Mouse (Mus musculus): ENCODE data around the gene Gab1. TPM values are rescaled to one million over a fixed set of nuclear protein-coding genes. Genes with fewer than 3 reads are reported as not detected.

The Gab1 gene
- 16.4 and 16.8 TPM in 2 replicates for polyA plus RNA-seq (2015; fragmentation: Nextera tagmentation; extraction: Ambion mirVana)

DNA sequence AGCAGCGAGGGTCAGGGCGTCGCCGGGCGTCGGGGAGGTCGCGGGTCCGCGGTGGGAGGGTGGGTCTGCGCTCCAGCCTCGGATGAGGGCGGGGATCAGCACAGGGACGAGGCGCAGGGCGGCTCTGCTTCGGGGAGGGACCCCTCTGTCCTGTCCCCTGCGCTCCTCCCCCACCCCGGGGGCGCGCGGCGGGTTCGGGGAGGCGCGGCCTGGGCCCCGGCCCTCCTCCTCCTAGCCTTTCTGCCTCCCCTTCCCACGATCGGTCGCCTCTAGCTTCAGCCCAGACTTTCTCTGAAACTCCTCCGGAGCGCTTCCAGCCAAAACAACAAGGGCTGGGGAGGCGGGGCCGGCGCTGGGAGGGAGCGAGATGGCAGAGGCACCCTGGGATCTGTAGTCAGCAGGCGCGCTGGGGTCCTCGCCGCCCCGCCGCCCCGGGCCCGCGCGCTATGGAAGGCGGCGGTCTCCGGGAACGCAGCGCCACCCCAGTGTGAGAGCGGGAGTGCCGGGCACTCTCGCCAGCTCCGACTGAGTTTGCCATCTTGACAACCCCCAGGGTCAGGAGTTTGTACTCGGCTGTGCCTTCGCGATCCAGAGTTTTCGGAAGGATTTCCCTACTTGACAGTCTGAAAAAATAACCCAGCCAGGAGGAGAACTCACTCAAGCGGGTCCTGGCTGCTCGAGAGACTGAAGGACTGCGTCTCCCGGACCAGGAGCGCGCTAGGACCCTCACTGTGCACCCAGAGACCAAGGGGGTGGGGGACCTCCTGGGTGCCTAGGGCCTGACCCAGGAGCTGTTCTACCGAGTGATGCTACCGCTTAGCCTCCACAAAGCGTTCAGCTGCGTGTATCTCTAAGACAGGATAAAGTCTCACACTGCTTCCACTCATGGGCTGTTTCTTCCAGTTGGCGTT lies at the start of gene Gab1:
Gab1 (minus strand) TSS at position 324 of the 911 bp plus-strand sequence.
- peak; percentile 95 for ATAC-seq (replicated peaks; ENCODE audit: low FRiP score)
- peak within 1 kb of the TSS; percentile 81 for H3K4me3 ChIP-seq (replicated peaks)
- WGBS: under 1% methylated on average over 69 of the region's 70 CpGs
- no peaks in the 10 kb centered on the region for H3K9me3 ChIP-seq (replicated peaks)
- no peaks in the 10 kb centered on the region for H3K36me3 ChIP-seq
- H3K27me3 ChIP-seq: no peaks in the 10 kb centered on the region
- peak within 1 kb of the TSS; percentile 100 for H3K27ac ChIP-seq
- peak within 1 kb of the TSS; percentile 83 for H3K4me2 ChIP-seq
- peaks cover 24% of the 10 kb centered on the region for H3K4me1 ChIP-seq
- peak within 1 kb of the TSS; percentile 76 for H3K9ac ChIP-seq

DNA sequence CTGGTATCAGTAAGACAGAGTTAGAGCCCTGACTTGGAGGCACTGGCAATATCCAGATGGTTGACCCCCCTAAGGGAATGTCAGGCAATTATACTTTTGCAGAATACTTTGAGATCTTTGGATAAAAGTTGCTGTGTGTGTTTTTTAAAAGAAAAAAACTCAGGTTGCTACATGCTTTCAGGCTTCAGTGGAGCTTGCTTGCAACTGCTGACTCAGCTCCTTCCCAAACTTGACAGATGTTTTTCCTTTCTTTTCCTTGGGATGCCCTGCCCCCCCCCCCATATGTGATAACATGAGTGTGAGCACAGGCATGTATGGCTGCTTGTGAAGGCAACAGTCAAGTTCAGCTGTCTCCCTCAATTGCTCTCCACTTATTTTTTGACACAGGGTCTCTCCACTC lies 48.5 kb upstream of the Gab1 start:
- H3K4me2 ChIP-seq: no peak overlapping the region
- H3K4me1 ChIP-seq: peaks cover 4% of the 10 kb centered on the region; the same call in 1 of the 2 replicates
- H3K4me3 ChIP-seq (replicated peaks): no peak overlapping the region
- no peaks in the 10 kb centered on the region for H3K36me3 ChIP-seq
- no peaks in the 10 kb centered on the region for H3K9me3 ChIP-seq (replicated peaks)
- no peak overlapping the region for H3K27ac ChIP-seq
- H3K9ac ChIP-seq: no peak overlapping the region
- no peaks in the 10 kb centered on the region for H3K27me3 ChIP-seq
- ATAC-seq (replicated peaks; ENCODE audit: low FRiP score): no peak

DNA sequence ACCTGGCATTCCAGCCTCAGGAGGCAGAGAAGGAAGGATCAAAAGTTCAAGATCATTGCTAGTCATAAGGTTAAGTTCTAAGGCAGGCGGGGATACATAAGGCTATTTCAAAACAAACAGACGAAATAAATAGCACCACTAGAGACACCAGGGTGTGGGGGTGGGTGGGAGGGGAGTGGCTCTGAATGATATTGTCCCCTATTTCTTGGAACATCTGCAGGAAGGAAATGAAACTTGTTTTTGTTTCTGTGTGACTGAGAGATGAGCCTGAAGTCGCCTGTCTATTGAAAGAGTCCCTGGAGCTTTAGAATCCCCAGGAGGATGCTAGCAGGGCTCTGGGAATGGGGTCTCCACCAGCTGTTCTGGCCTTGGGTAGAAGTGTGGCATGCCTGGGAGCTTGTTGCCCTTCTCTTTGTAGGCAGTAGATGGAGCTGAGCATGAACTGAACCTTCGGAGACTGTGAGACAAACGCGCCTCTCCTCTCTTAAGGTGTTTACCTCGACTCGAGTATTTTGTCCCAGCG lies 43.5 kb upstream of the Gab1 start:
- WGBS: 70% methylated on average over 9 of the region's 9 CpGs
- no peak overlapping the region for H3K4me3 ChIP-seq (replicated peaks)
- H3K9ac ChIP-seq: no peak overlapping the region
- peak; percentile 29; the same call in 1 of the 2 replicates for ATAC-seq (replicated peaks; ENCODE audit: low FRiP score)
- H3K27ac ChIP-seq: no peak overlapping the region
- peaks cover 21% of the 10 kb centered on the region for H3K4me1 ChIP-seq
- H3K27me3 ChIP-seq: no peaks in the 10 kb centered on the region
- no peak overlapping the region for H3K4me2 ChIP-seq
- no peaks in the 10 kb centered on the region for H3K9me3 ChIP-seq (replicated peaks)
- no peaks in the 10 kb centered on the region for H3K36me3 ChIP-seq

DNA sequence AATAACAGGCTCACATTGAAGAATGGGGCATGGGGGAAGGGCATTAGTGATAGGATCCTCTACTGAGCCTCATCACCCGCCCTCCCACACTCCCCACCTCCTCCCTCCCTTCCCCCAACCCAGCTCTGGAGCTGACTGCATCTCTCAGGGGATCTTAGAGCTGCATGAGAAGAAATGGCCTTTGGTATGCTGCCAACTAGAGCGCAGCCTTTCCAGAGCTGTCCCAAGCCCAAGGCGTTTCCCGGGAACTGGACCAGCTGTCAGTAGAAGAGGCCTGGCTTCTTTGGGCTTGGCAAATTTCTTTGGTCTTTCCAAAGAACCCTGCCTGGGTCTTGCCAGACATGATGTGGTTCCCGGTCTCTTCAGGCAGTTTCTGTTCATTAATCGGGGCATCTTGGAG lies 42.3 kb upstream of the Gab1 start:
- 46% methylated on average over 6 of the region's 6 CpGs for WGBS
- no peaks in the 10 kb centered on the region for H3K36me3 ChIP-seq
- no peaks in the 10 kb centered on the region for H3K27me3 ChIP-seq
- H3K27ac ChIP-seq: peak overlapping the region; percentile 75
- peaks cover 21% of the 10 kb centered on the region for H3K4me1 ChIP-seq
- H3K4me3 ChIP-seq (replicated peaks): no peak overlapping the region
- ATAC-seq (replicated peaks; ENCODE audit: low FRiP score): peak; percentile 76
- H3K4me2 ChIP-seq: no peak overlapping the region
- no peak overlapping the region for H3K9ac ChIP-seq
- no peaks in the 10 kb centered on the region for H3K9me3 ChIP-seq (replicated peaks)

DNA sequence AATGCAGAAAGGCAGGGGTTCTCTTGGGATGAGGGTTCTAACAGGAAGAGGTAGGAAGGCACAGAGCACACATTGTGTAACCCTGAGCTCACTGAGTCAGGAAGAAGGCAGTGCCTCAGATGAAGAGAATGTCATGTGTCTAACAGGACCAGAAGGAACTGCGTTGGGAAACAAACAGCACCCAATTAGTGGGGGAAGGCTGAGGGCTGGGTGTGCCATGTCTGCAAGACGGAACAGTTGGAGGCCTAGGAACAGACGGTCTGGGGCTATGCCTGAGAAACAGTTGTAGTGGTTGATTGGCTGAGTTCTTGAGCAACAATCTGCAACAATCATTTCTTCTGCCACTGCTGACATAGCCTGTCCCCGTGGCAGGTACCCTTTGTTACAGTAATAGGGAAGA lies 38.8 kb upstream of the Gab1 start:
- 82% methylated on average over 4 of the region's 4 CpGs for WGBS
- peaks cover 20% of the 10 kb centered on the region for H3K4me1 ChIP-seq
- H3K9ac ChIP-seq: no peak overlapping the region
- H3K4me2 ChIP-seq: no peak overlapping the region
- H3K4me3 ChIP-seq (replicated peaks): no peak overlapping the region
- H3K27ac ChIP-seq: no peak overlapping the region
- H3K36me3 ChIP-seq: no peaks in the 10 kb centered on the region
- ATAC-seq (replicated peaks; ENCODE audit: low FRiP score): no peak
- H3K27me3 ChIP-seq: no peaks in the 10 kb centered on the region
- H3K9me3 ChIP-seq (replicated peaks): no peaks in the 10 kb centered on the region

DNA sequence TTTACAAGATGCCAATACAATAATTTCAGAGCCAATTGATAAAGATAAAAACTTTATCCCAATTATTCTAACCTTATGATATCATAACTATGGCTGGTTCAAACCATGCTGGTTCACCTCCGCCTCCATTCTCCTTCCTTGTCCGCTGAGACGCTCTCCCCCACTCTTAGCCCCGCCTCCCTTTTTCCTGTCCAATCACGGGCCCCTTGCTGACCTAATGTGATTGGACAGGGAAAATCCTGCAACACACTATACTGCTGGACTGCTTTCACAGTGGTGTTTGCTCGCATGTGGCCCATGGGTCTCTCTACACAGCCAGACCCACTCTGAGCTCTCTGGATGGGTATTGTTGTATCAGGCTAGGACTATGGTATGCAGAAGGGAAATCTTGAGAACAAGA lies 38.2 kb upstream of the Gab1 start:
- no peak for ATAC-seq (replicated peaks; ENCODE audit: low FRiP score)
- Histone ChIP-seq H3K27me3 (no peaks in the 10 kb centered on the region), H3K4me1 (peaks cover 20% of the 10 kb centered on the region), H3K9me3 (replicated peaks) (no peaks in the 10 kb centered on the region), H3K4me3 (replicated peaks) (no peak overlapping the region), H3K9ac (no peak overlapping the region), H3K36me3 (no peaks in the 10 kb centered on the region), H3K27ac (no peak overlapping the region), H3K4me2 (no peak overlapping the region)
- 94% methylated on average over 6 of the region's 6 CpGs for WGBS

DNA sequence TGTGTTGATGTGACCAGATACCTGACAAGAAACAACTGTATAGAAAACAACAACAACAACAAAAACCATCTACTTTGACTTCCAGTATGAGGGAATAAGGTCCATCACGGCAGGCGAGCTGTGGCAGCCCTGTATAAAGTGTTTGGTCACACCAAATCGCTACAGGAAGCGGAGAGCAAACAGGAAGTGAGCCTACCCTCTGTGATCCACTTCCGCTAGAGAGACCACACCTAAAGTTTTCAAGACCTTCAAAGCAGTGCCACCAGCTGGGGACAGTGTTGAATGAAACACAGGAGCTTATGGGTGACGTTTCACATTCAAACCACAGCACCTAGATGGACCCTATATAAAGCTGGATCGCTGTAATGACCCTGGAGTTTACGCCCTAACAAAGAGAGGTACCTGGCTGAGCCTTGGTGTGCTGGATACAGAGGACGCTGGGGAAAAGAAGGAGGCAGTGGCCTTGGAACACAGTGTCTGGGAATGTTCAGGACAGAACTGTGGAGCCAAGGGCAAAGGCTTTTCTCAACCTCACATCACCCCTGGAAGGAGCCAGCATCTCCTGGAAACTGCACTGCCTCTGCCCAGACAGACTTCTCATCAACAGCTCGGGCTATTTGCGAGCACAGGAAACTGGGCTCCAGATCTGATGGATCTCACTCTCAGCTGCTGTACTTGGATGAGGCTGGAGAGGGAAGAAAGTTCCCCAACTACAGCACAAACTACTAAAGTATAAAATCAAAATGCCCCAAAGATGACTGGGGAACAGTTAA lies 36.3 kb upstream of the Gab1 start:
- Histone ChIP-seq H3K4me1 (peaks cover 21% of the 10 kb centered on the region; the same call in 1 of the 2 replicates), H3K4me2 (no peak overlapping the region), H3K36me3 (no peaks in the 10 kb centered on the region), H3K9ac (no peak overlapping the region), H3K27me3 (no peaks in the 10 kb centered on the region), H3K4me3 (replicated peaks) (no peak overlapping the region), H3K9me3 (replicated peaks) (no peaks in the 10 kb centered on the region), H3K27ac (no peak overlapping the region)
- no peak for ATAC-seq (replicated peaks; ENCODE audit: low FRiP score)
- 78% methylated on average over 11 of the region's 11 CpGs for WGBS

DNA sequence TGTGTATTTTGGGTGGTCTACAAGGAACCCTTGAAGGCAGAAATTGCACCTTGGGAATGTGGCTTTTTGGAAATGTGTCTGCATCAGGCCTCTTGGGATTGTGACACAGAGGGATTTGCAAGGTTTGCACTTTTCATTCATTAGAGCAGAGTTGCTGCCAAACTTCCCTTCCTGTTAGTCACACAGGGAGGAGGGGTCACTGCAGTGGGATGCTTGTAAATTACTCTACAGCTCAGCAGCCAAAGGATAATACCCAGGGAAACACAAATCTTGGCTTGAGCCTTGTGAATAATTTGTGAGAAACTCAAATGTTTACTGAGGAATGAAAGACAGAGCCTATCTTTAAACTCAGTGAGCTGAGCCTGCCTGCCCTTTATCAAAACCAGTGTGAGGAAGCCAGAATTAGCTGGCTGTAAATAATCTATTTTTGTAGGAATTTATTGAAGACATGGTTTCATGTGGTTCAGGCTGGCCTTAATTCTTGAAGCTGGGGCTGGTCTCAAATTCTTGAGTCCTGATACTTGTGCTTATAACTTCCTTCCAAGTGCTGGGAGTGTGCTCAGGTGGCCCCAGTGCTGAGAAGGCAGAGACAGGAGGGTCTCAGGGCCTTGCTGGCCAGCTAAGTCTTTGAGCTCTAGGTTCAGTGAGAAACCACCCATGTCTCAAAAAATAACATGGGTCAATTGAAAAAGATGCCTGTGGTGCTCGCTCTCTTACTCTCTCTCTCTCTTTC lies 32.9 kb upstream of the Gab1 start:
- peaks cover 16% of the 10 kb centered on the region; the same call in 1 of the 2 replicates for H3K4me1 ChIP-seq
- peak; percentile 84 for ATAC-seq (replicated peaks; ENCODE audit: low FRiP score)
- 100% methylated on average over 1 of the region's 1 CpGs for WGBS
- H3K27ac ChIP-seq: peak overlapping the region; percentile 83
- no peak overlapping the region for H3K4me3 ChIP-seq (replicated peaks)
- H3K27me3 ChIP-seq: no peaks in the 10 kb centered on the region
- no peaks in the 10 kb centered on the region for H3K9me3 ChIP-seq (replicated peaks)
- no peaks in the 10 kb centered on the region for H3K36me3 ChIP-seq
- H3K4me2 ChIP-seq: no peak overlapping the region
- no peak overlapping the region for H3K9ac ChIP-seq

DNA sequence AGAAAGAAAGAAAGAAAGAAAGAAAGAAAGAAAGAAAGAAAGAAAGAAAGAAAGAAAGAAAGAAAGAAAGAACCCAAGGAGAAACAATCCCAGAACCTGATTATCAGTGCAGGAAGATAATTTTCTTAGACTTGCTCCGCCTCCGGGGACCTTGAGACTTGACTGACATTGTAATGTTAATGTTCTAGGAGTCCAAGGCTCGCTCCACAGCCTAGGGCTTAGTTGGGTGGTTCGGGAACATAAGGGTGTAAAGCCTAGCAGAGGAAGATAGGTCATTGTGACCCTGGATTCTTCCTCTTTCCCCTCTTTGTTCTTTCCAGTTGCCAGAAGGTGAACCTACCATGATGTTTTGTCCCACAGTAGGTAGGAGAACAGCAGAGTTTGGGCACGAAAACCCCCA lies 31.1 kb upstream of the Gab1 start:
- H3K4me2 ChIP-seq: no peak overlapping the region
- H3K4me1 ChIP-seq: peaks cover 17% of the 10 kb centered on the region; the same call in 1 of the 2 replicates
- no peak overlapping the region for H3K4me3 ChIP-seq (replicated peaks)
- no peak overlapping the region for H3K9ac ChIP-seq
- 85% methylated on average over 5 of the region's 5 CpGs for WGBS
- H3K36me3 ChIP-seq: no peaks in the 10 kb centered on the region
- H3K27ac ChIP-seq: no peak overlapping the region
- no peaks in the 10 kb centered on the region for H3K27me3 ChIP-seq
- H3K9me3 ChIP-seq (replicated peaks): no peaks in the 10 kb centered on the region
- no peak for ATAC-seq (replicated peaks; ENCODE audit: low FRiP score)

DNA sequence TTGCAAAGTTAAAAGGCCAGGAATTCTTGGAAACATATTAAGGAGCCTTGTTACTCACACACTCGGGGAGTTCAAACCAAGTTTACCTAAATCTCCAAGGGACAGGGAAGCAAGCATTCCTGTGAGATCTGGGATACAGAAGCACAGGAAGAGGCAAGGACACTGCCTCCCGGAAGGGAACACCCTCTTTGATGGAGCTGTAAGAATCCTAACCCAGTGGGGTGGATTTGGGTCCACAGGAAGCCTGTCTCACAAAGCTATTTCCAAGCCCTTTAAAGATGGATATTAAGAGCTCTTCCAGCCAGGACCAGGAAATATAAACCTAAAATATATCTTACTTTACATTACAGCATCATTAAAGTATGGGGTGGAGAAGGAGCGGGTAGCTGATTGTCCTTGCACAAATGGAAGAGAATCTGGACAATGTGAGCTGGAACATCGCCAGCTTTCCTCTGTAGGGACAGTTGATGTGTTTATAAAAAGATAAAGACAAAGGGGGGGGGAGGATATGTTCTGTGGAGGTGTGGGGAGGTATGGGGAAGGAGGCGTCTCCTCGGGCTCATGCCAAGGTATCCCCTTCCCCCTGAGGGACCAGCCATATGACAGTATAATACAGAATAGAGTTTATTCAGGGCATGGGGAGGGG lies 28.1 kb upstream of the Gab1 start:
- Histone ChIP-seq H3K4me3 (replicated peaks) (no peak overlapping the region), H3K9me3 (replicated peaks) (no peaks in the 10 kb centered on the region), H3K27me3 (no peaks in the 10 kb centered on the region), H3K36me3 (no peaks in the 10 kb centered on the region), H3K27ac (peak overlapping the region; percentile 3; the same call in 1 of the 2 replicates), H3K9ac (no peak overlapping the region), H3K4me2 (no peak overlapping the region), H3K4me1 (peaks cover 12% of the 10 kb centered on the region; the same call in 1 of the 2 replicates)
- WGBS: 61% methylated on average over 6 of the region's 6 CpGs
- ATAC-seq (replicated peaks; ENCODE audit: low FRiP score): no peak; the same call in 1 of the 2 replicates

DNA sequence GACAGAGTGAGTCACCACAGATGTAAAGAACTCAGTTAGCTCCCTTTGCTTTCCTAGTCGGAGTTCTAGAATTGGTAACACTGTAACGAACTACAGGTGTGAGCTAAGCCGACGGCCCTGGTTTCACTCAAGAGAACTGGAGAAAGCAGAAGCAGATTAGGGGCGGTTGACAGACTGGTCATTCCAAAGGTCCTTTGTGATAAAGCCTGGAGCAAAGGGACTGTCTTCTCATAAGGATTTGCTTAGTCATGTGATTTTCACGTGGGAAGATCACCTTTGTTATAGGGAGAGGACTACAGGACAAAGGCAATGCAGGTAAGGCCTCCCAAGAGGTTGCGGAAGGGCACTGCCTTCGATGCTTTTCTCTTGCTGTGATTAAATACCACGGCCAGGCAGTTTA lies 22.0 kb upstream of the Gab1 start:
- Histone ChIP-seq H3K4me1 (0 out of 2 replicates have a peak, but pooled peaks cover 5% of the 10 kb centered on the region), H3K36me3 (no peaks in the 10 kb centered on the region), H3K4me2 (no peak overlapping the region), H3K4me3 (replicated peaks) (no peak overlapping the region), H3K9ac (no peak overlapping the region), H3K27me3 (no peaks in the 10 kb centered on the region), H3K27ac (no peak overlapping the region), H3K9me3 (replicated peaks) (no peaks in the 10 kb centered on the region)
- WGBS: 78% methylated on average over 9 of the region's 9 CpGs
- no peak for ATAC-seq (replicated peaks; ENCODE audit: low FRiP score)
